Mouse (Mus musculus): ENCODE results near the gene Chchd1.

Chchd1 gene

GRCm38 (mm10) chr14:20702741-20703381 is at the start of gene Chchd1:
TSS of gene Chchd1 (plus strand) at chr14:20703006.
- DNase-seq (ENCODE audit: extremely low read depth, low read depth), result peak; percentile 53

GRCm38 (mm10) chr14:20654690-20655421 is 48.0 kb upstream of the Chchd1 start:
- no peak for DNase-seq (ENCODE audit: extremely low read depth, low read depth)

DNA sequence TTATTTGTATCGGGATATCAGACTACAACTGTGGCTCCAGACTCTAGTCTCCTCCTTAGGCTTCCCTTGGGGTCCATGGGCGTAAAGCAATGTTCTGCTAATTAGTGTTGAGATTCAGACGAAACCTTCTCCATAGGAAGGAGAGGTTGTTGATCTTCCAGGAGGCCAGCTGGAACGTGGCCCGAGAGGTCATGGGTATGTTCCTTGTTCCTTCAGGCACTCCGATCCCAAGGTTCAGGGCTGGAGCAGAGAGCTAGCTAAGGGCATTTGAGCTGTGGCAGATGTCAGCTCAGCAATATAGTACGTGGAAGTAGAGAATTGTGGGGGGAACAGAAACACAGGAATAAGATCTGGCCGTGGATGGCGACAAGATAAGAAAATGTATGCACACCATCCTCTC is 47.1 kb upstream of the Chchd1 start:
- DNase-seq (ENCODE audit: extremely low read depth, low read depth), result no peak

DNA sequence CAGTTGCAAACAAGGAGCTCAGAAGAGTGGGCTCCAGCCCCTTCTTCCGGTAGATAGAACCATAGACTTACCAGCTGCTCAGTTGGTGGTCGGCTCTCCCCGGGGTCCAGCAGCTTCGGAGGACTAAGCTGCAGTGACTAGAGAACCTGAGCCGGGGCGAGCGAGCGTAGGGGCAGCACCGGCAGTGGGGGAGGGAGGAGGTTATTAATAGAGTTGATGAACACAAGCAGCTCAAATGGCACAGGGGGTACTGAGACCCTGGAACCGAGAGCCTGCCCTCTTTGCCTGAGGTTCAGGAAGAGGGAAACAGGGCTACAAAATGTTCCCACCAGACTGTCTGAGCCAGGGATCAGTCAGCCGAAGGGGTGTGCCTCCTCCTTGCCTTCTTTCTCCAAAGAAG is 46.4 kb upstream of the Chchd1 start, which contains the start of gene Myoz1:
Gene Myoz1, minus strand, starts transcription at position 180 of the 400 bp plus-strand sequence.
- no peak for DNase-seq (ENCODE audit: extremely low read depth, low read depth)

DNA sequence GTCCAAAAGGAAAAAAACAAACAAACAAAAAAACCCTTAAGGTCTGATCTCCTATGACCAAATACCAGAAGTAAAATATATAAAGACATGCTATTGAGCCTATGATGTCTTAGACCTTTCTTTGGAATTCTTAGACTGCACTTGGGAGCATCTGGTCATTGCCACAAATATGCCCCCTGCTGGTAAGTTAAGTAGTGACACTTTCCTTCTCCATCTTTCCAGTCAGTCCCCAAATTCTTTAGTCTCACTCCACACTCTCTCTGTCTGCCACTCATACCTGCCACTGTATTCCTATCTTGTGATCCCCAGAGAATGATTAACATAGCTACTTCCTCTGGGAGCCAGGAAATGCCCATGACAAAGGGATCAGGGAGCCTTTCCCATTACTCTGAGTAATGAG is 44.5 kb upstream of the Chchd1 start:
- no peak for DNase-seq (ENCODE audit: extremely low read depth, low read depth)

DNA sequence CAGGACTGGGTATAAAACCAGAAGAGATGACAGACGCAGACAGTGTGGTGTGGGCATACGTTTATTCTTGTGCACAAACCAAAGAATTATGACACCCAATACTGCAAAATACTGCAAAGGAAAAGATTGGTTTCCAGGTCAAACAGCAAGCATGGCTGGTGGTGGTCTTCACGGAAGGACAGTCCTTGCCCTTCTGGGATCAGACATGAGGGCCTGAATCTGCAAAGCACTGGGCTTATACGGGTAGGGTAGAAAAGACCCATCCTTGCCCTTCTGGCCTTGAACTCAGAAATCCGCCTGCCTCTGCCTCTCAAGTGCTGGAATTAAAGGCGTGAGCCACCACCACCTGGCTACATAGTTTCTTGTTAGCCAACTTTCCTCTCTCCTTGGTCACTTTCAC is 43.9 kb upstream of the Chchd1 start:
- no peak for DNase-seq (ENCODE audit: extremely low read depth, low read depth)

DNA sequence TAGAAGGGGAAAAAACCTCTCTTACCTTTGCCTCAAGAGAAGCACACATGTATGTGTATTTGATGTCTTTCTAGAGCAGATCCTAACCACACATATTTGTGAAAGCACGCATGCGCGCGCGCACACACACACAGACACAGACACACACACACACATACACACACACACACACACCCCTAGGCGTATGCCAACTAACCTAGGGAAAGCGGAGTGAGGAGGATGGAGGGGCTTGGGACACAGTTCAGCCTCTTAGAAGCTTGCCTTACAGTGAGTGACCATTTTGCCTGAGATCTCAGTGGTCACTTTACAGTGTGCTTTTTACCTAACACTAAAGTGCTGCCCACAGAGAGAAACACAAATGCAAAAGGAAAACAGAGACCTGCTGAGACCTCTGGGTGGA is 43.1 kb upstream of the Chchd1 start:
- DNase-seq (ENCODE audit: extremely low read depth, low read depth), result no peak

DNA sequence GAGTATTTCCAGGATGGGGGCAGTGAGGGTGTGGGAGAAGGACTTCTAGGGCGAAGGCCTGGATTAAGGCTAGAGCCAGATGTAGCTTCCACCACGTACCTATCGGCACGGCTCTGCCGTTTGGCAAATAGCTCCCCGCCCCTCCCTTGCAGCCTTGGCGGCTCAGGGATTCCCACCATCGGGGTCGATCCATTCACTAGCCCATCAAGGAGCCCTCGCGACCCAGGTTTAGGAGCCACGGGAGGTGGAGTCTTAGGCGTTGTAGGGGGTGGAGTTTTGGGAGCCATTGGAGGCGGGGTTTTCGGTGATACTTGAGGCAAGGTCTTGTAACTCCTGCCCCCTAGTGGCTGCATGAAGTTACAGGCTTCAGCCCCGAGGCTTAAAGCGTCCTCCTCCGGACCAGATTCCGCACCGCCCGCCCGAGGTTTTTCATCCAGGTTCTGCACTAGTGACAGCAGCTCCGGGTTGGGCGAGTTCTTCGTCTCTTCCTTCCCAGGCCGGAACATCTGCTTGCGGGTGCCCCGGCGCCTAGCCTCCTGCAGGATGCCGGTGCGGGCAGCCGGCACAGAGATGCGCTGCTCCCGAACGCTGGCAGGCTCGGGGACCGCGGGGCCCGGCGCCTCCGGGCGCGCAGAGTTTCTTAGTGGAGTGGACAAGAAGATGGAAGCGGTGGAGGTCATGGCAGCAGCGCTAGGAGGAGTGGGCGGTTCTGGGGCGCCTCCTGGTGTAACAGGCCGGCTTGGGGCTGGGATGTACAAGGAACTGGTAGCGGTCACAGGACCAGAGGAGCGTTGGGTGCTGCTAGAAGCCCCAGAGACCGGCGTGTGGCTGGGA is 41.8 kb upstream of the Chchd1 start:
- DNase-seq (ENCODE audit: extremely low read depth, low read depth), result peak; percentile 86

- no peak for DNase-seq (ENCODE audit: extremely low read depth, low read depth)
Observed at GRCm38 (mm10) chr14:20661661-20662331, 41.0 kb upstream of the Chchd1 start.

DNA sequence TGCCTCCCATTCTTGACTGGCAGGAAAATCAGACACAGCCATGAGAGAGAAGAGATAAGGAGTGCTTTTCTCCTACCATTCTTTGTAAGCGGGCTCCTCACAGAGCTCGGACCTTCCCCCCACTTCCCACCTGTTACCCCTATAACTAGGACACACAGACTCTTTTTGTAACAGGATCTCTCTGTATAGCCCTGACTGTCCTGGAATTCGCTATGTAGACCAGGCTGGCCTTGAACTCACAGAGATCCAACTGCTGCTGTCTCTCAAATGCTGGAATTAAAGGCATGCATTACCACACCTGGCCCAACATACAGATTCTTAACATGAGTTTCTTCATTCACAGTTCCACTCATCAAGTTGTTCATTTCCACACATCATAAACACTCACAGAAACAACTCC is 40.1 kb upstream of the Chchd1 start:
- DNase-seq (ENCODE audit: extremely low read depth, low read depth), result no peak

- DNase-seq (ENCODE audit: extremely low read depth, low read depth), result no peak
Observed at GRCm38 (mm10) chr14:20663601-20664000, 39.2 kb upstream of the Chchd1 start.

- no peak for DNase-seq (ENCODE audit: extremely low read depth, low read depth)
Observed at GRCm38 (mm10) chr14:20664436-20664835, 38.4 kb upstream of the Chchd1 start.

DNA sequence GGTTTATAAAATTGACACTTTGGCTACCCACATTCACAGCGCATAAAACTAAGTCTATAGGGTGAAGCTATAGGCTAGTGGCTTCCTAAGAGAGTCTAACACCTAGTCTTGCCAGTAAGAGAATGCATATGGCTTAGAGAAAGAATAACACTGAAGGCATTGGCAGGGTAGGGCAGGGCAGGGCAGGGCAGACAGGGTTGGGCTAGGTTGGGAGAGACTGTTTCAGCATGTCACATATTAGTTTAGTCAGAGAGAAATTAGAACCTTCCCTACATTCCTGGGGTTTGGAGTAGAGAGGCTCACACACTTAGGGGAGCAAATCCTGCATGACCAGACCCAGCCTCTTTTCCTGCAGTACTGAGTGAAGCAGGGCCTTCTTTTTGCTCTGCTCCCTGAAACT is 35.3 kb upstream of the Chchd1 start:
- DNase-seq (ENCODE audit: extremely low read depth, low read depth), result no peak

- no peak for DNase-seq (ENCODE audit: extremely low read depth, low read depth)
Observed at GRCm38 (mm10) chr14:20668154-20668810, 34.5 kb upstream of the Chchd1 start, which contains the start of gene Synpo2l. TSS of gene Synpo2l (minus strand) at chr14:20668354.

- peak; percentile 65 for DNase-seq (ENCODE audit: extremely low read depth, low read depth)
Observed at GRCm38 (mm10) chr14:20672990-20673389, 29.8 kb upstream of the Chchd1 start.

DNA sequence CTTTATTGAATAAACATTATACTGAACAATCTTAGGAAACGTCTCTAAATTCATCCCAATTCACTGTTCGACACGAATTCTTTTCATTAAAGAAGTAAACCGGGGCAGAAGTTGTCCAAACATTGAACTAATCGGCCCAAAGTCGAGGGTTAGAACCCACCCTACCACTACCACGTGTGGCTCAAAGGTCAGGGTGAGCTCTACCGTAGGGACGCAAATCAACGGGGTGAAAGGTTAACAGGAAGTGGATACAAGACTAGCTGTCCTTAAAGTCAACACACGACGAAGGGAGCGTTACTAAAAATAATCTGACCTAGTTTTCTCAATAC is 29.1 kb upstream of the Chchd1 start:
- DNase-seq (ENCODE audit: extremely low read depth, low read depth), result no peak

GRCm38 (mm10) chr14:20674064-20674833 is 28.6 kb upstream of the Chchd1 start, which contains the start of gene Sec24c:
TSS of gene Sec24c (plus strand) at chr14:20674308.
- peak; percentile 91 for DNase-seq (ENCODE audit: extremely low read depth, low read depth)

DNA sequence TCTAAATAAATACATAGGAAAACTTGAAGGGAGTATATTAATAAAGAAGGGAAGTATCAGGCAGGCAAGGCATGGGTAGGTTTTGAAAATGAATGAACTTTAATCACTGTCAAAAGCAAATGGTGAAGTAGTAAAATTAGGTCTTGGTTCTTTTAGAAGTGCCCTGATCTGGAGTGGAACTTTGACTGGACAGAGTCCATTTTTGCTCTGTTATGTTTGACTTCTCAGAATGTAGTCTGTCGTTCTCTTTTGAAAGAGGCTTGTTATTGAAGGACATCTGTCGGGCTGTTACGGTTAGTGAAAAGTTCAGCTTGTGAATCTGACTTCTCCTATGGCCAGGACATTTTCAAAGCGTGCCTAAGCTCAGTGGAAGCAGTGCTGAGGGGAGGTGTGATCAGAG is 24.9 kb upstream of the Chchd1 start:
- no peak for DNase-seq (ENCODE audit: extremely low read depth, low read depth)

DNA sequence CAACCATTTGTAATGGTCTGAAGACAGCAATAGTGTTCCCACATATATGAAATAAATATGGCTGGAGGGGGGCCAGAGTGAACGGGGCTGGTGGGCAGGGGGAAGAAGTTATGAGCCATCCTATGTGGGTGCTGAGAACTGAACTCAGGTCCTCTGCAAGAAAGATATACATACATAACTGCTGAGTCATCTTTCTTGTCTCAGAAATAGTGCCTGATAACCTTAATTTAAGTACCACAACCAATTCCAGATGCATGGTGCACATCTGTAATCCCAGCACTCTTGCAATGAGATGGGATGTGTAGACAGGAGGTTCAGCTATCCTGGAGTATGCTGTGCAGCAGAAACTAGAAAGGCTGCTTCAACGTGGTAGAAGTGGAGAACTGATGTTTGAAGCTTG is 21.1 kb upstream of the Chchd1 start:
- DNase-seq (ENCODE audit: extremely low read depth, low read depth), result no peak

DNA sequence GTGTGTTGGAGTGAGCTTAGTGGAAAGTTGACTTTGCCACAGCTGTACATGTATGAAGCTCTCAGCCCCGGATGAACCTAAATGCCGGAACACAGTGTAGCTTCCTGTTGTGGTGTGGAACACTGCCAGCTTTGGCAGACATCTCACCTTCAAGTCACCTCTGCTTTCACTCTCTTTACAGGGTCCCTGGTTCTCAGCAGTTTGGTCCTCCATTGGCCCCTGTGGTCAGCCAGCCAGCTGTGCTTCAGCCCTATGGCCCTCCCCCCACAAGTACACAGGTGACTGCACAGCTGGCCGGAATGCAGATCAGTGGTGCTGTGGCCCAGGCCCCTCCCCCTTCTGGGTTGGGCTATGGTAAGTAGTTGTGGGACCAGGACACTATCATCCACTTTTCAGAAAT is 20.3 kb upstream of the Chchd1 start:
- no peak for DNase-seq (ENCODE audit: extremely low read depth, low read depth)
